Mouse (Mus musculus) frontal cortex, postnatal 36 days (tissue): ENCODE results near the gene Slc27a3.
"Not testable (repeated sequence)": the region's sequence is repeated elsewhere in the genome, so short reads cannot be mapped to it uniquely, and the experiment has no call there.

Experiments used
- DNase-seq, 2 experiments: peaks; one replicate each; pipeline ENCODE4 v3.0.0; 2022; ENCODE audit warnings: low spot score in 2 of 2

The Slc27a3 gene

DNA sequence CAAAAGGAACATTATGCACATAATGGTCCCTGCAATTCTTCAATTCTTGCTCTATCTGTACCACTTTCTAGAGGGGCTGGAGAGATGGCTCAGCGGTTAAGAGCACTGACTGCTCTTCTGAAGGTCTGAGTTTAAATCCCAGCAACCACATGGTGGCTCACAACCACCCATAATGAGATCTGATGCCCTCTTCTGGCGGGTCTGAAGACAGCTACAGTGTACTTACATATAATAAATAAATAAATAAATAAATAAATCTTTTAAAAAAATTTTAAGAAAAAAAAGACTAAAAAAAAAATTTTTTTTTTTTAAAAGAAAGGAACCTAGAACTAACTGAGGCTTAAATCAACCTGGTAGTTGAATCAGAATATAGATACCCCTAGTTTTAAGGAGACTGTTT is 46.9 kb downstream of the Slc27a3 start:
- DNase-seq: not testable (repeated sequence)

DNA sequence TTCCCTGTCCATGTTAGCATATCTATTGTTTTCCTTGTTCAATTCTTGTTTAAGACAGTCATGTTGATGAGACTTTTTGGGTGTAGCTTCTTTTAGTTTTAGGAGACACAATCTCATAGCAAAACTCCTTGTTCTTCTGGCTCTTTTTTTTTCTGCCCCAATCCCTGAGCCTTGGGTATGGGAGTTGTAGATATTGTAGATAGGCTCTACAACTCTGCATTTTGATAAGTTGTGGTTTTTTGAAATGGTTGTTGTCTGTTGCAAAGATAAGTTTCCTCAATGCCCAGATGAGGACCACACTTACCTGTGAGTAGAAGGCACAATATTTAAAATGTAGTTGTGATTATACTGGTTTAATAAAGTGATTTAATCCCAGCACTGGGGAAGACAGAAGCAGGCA is 49.6 kb downstream of the Slc27a3 start:
- no peak for DNase-seq

GRCm38 (mm10) chr3:90338190-90338589 is 51.5 kb downstream of the Slc27a3 start:
- DNase-seq: no peak

DNA sequence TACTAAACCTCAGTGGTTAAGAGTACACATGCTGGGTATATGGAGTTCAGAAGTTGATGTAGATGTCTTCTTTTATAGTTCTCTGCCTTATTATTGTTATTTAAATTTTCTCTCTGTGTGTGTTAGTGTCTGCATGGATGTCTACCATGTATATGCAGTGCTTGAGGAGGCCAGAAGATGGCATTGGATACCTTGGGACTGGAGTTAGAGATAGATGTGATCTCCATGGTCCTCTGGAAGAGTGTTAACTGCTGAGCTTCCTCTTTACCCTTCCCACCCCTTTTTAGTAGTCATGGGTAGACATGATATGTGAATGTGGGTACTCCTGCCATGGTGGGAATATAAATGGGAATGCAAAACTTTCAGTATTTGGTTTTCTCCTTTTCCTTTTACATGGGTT is 54.2 kb downstream of the Slc27a3 start:
- DNase-seq: no peak
